Mouse (Mus musculus): ENCODE data around the gene Gm10959. TPM values are rescaled to one million over a fixed set of nuclear protein-coding genes. Genes with fewer than 3 reads are reported as not detected.

Gene Gm10959
- polyA plus RNA-seq (2014; fragmentation: Illumina TruSeq; extraction: RNeasy Lipid Tissue Mini Kit (QIAGEN cat#74804); ENCODE audit: low read depth, low replicate concordance): not detected

GRCm38 (mm10) chr3:122919260-122919659 is at the start of gene Gm10959:
Gene Gm10959 (minus strand): TSS chr3:122919360.

GRCm38 (mm10) chr3:122924009-122924914 is 5.1 kb upstream of the Gm10959 start, which contains the start of gene 1810037I17Rik:
Gene 1810037I17Rik (plus strand): TSS chr3:122924203.

DNA sequence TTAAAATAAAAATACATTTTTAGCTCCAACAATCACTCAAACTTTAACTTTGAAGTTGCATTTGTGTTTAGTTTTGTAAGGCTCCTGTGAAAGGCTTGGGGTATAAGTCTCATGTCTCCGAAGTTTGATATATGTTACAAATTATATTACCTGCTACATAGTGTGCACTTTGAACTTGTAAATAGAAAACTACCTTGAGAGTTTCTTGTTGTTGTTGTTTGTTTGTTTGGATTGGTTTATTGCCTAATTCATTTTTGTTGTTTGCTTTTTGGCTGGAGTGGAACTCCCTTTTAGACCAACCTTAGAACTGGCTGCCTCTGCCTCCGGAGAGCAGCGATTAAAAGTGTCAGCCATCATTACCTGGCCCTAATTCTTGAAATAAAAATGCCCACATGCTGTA is 24.4 kb downstream of the Gm10959 start, which contains the start of gene Fabp2:
Fabp2 (plus strand) TSS at position 301 of the 400 bp plus-strand sequence.

Other genes with a start within 250 kb of the Gm10959 start
- gene Pde5a, start 190.4 kb downstream of the Gm10959 start, polyA plus RNA-seq (2014; fragmentation: Illumina TruSeq; extraction: RNeasy Lipid Tissue Mini Kit (QIAGEN cat#74804); ENCODE audit: low read depth, low replicate concordance): 132 TPM
- gene Fabp2, start 24.3 kb downstream of the Gm10959 start, polyA plus RNA-seq (2014; fragmentation: Illumina TruSeq; extraction: RNeasy Lipid Tissue Mini Kit (QIAGEN cat#74804); ENCODE audit: low read depth, low replicate concordance): not detected
- 46.0 TPM for gene 1810037I17Rik, start 4.8 kb upstream of the Gm10959 start, polyA plus RNA-seq (2014; fragmentation: Illumina TruSeq; extraction: RNeasy Lipid Tissue Mini Kit (QIAGEN cat#74804); ENCODE audit: low read depth, low replicate concordance)
- 46.5 TPM for gene Usp53, start 65.2 kb upstream of the Gm10959 start, polyA plus RNA-seq (2014; fragmentation: Illumina TruSeq; extraction: RNeasy Lipid Tissue Mini Kit (QIAGEN cat#74804); ENCODE audit: low read depth, low replicate concordance)
- gene Myoz2, start 115.7 kb upstream of the Gm10959 start, polyA plus RNA-seq (2014; fragmentation: Illumina TruSeq; extraction: RNeasy Lipid Tissue Mini Kit (QIAGEN cat#74804); ENCODE audit: low read depth, low replicate concordance): not detected

Data from adrenal gland, adult 10 weeks (tissue).